Mouse (Mus musculus): ENCODE measurements around the gene Mtr. TPM values are rescaled to one million over a fixed set of nuclear protein-coding genes. Genes with fewer than 3 reads are reported as not detected.

Mtr gene
- polyA plus RNA-seq, 1 experiment from 2014 or later = 16.5 TPM

DNA sequence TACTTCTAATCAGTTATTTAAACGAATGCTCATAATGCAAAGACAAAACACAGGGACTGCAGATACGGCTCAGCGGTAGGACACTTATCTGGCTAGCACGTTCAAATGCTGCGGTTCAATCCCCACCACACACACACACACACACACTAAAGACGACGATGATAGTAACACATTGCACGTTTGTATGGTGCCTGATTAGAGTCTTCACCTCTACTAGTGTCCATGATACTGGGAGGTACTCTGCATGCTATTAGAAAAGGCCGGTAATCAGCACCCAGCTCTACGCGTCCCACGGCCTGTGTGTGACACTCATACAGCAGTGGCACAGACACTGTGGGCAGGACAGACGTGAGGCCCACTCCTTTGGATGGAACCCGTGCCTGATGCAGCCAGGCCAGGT lies 39.3 kb downstream of the Mtr start:
- DNase-seq (ENCODE audit: low spot score) = no peak
- 90% methylated on average over 14 of the region's 14 CpGs for WGBS
- Histone ChIP-seq H3K9me3 (no peaks in the 10 kb centered on the region), H3K27me3 (ENCODE audit: insufficient read depth, poor library complexity, severe bottlenecking) (no peaks in the 10 kb centered on the region), H3K36me3 (peaks cover 69% of the 10 kb centered on the region), H3K4me1 (peaks cover 4% of the 10 kb centered on the region; the same call in 1 of the 2 replicates), H3K27ac (no peak overlapping the region), H3K4me3 (no peak overlapping the region)

DNA sequence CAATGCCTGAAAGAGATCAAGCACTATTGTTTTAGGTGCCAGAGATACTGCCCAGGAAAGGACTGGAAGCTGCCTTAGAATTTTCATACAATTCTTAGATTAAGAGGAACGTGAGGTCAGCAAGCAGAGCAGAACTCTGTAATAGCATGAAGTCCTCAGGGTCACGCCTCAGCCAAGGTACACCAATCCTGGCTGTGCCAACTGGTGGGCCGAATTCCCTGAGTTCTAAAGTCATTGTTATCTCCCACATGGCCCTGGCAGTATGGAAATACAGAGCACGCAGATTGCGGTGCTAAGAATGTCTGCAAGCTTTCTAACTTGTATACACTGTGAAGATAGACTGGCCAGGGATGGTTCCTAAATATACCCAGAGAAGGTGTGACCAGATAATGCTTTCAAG lies 43.0 kb downstream of the Mtr start:
- Histone ChIP-seq H3K36me3 (peaks cover 58% of the 10 kb centered on the region), H3K27me3 (ENCODE audit: insufficient read depth, poor library complexity, severe bottlenecking) (no peaks in the 10 kb centered on the region), H3K4me3 (no peak overlapping the region), H3K27ac (no peak overlapping the region), H3K9me3 (no peaks in the 10 kb centered on the region), H3K4me1 (peaks cover 13% of the 10 kb centered on the region)
- DNase-seq (ENCODE audit: low spot score) = no peak
- WGBS = 59% methylated on average over 5 of the region's 5 CpGs

DNA sequence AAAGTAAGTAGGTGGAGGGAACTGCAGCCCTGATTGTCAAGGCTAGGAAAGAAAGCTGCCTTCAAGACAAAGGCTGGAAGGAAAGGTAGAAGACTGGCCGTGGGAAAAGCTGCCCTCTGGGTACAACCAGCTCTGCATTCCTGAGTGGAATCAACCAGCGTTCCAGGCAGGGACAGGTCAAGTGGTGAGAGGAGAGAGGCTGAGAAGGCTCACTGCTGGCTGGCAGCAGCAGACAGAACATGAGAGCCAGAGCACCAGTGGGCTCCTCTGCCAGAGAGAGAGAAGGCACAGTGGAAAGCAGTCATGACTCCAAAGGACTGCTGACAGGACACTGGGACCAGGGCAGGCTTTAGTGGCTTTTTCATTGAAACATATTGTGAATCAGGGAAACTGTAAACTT lies 46.9 kb downstream of the Mtr start:
- Histone ChIP-seq H3K27me3 (ENCODE audit: insufficient read depth, poor library complexity, severe bottlenecking) (no peaks in the 10 kb centered on the region), H3K4me3 (no peak overlapping the region), H3K27ac (peak overlapping the region; percentile 31; the same call in 1 of the 2 replicates), H3K4me1 (peaks cover 13% of the 10 kb centered on the region), H3K9me3 (no peaks in the 10 kb centered on the region), H3K36me3 (peaks cover 52% of the 10 kb centered on the region)
- DNase-seq (ENCODE audit: low spot score) = peak; percentile 79
- WGBS = 39% methylated on average over 2 of the region's 2 CpGs

DNA sequence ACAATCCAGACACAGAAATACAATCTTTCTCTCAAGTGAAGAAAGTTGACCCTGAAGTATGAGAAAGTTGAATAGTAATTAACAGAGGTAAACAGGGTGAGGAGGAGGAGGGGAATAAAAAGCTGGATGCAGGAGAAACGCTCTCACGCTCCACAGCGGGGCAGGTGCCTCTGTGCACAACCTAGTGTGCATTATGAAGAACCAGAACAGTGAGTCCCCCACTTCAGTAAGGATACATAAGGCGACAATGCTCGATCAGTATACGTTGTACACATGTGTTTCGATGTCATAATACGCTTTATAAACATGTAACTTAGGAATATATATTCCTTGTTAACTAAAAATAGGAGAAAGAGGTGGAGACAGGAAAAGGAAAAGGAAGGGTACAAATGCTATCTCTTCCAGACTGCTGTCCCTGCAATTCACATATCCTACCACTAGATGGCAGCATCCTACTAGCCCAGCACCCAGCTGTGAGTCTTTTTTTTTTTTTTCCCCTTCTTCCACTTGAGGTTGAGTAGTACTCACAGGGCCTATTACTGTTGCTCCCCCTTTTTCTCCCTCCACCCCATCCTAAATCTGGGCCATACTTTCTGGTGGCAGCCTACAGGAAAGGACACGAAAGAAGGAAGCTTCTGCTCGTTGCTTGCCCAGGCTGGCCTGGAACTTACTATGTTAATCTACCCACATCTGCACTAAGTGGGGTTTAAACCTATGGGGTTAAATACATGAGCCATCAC lies 47.7 kb downstream of the Mtr start:
- DNase-seq (ENCODE audit: low spot score) = peak; percentile 78
- Histone ChIP-seq H3K9me3 (no peaks in the 10 kb centered on the region), H3K27me3 (ENCODE audit: insufficient read depth, poor library complexity, severe bottlenecking) (no peaks in the 10 kb centered on the region), H3K27ac (no peak overlapping the region), H3K36me3 (peaks cover 56% of the 10 kb centered on the region), H3K4me1 (peaks cover 13% of the 10 kb centered on the region), H3K4me3 (no peak overlapping the region)
- 68% methylated on average over 10 of the region's 10 CpGs for WGBS

DNA sequence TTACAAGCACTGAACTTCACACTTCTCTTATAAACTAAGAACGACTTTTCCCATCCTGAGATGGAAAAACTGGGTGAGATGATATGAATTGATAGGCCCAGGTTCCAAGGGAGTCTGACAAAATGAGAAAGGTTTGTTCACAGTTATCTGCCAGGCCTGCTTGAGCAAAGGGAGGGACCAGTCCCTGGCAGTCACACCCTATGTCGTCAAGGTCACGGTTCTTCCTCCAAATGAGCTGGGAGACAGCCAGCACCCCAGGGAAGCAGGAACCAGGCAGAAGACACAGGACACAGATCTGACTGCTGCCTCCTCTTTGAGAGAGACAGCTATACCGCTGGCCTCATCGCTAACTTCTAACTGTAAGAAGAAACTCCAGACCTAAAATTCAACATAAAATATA lies 57.5 kb downstream of the Mtr start:
- H3K27ac ChIP-seq = peak overlapping the region; percentile 52; the same call in 1 of the 2 replicates
- DNase-seq (ENCODE audit: low spot score) = no peak
- H3K27me3 ChIP-seq (ENCODE audit: insufficient read depth, poor library complexity, severe bottlenecking) = no peaks in the 10 kb centered on the region
- H3K4me3 ChIP-seq = no peak overlapping the region
- no peaks in the 10 kb centered on the region; the same call in 1 of the 2 replicates for H3K4me1 ChIP-seq
- H3K9me3 ChIP-seq = no peaks in the 10 kb centered on the region
- 65% methylated on average over 5 of the region's 5 CpGs for WGBS
- peaks cover 57% of the 10 kb centered on the region for H3K36me3 ChIP-seq

DNA sequence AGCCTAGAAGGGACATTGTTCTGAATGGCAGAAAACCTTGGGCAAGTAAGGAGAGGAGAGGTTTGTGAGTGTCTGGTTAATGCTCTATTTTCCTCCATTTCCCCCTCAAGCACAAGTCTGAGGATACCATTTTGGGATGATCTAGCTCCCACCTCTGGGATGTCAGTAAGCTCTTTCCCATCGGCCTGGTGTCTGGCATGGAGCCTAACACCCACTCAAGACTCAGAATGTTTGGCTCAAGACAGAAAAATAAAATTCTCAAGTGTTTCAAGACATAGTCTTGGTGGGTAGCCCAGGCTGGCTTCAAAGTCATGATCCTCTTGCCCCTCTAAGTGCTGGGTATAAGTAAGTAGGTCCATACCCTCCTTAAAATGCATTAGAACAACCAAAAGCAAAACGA lies 59.4 kb downstream of the Mtr start:
- 93% methylated on average over 2 of the region's 2 CpGs for WGBS
- no peak for DNase-seq (ENCODE audit: low spot score)
- no peak overlapping the region for H3K4me3 ChIP-seq
- H3K36me3 ChIP-seq = peaks cover 58% of the 10 kb centered on the region
- no peaks in the 10 kb centered on the region for H3K27me3 ChIP-seq (ENCODE audit: insufficient read depth, poor library complexity, severe bottlenecking)
- H3K9me3 ChIP-seq = no peaks in the 10 kb centered on the region
- H3K27ac ChIP-seq = no peak overlapping the region
- H3K4me1 ChIP-seq = no peaks in the 10 kb centered on the region; the same call in 1 of the 2 replicates

DNA sequence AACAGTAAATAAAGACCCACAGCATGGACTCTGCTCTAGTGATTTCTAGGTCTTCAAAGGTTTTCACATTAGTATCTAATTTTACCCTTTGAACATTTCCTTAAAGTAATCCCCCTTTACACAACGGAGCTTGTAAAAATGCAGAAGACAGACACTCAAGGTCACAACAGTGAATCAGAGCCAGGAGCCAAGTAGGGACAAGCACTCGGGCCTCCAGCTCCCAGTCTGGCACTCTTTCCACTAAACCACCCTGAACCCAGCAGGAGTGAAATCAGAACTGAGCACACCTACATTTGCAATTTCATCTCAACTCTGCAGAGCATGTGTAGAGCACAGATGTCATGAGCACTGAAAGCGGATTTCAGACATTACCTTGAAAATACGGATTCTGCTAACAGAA lies 61.1 kb downstream of the Mtr start:
- H3K36me3 ChIP-seq = peaks cover 74% of the 10 kb centered on the region

DNA sequence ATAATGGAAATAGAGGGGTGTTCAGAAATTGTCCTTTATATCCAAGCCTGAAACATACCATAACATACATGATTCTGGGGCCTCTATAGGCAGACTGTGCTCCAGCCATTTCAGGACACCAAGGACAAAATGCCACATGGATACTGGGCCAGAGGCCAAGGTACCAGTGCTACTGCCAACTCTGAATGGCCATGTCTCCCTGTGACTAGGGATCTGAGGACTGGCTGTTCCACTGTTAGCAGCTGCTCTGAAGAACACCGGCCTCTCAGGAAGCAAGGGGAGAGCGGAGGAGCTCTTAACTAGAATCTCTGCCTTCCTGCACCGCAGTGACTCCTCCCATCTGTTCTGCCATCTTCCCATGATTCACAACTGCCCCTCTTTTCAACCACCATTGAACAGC lies 61.9 kb downstream of the Mtr start:
- Histone ChIP-seq H3K4me1 (no peaks in the 10 kb centered on the region; the same call in 1 of the 2 replicates), H3K27ac (no peak overlapping the region), H3K36me3 (peaks cover 79% of the 10 kb centered on the region), H3K9me3 (no peaks in the 10 kb centered on the region), H3K27me3 (ENCODE audit: insufficient read depth, poor library complexity, severe bottlenecking) (no peaks in the 10 kb centered on the region), H3K4me3 (no peak overlapping the region)
- no peak for DNase-seq (ENCODE audit: low spot score)
- 92% methylated on average over 3 of the region's 3 CpGs for WGBS

More for the DNA sequence above, 61.1 kb downstream of the Mtr start:
- WGBS = 86% methylated on average over 4 of the region's 4 CpGs
- no peak for DNase-seq (ENCODE audit: low spot score)
- Histone ChIP-seq H3K4me1 (no peaks in the 10 kb centered on the region; the same call in 1 of the 2 replicates), H3K27me3 (ENCODE audit: insufficient read depth, poor library complexity, severe bottlenecking) (no peaks in the 10 kb centered on the region), H3K9me3 (no peaks in the 10 kb centered on the region), H3K4me3 (no peak overlapping the region), H3K27ac (no peak overlapping the region)

DNA sequence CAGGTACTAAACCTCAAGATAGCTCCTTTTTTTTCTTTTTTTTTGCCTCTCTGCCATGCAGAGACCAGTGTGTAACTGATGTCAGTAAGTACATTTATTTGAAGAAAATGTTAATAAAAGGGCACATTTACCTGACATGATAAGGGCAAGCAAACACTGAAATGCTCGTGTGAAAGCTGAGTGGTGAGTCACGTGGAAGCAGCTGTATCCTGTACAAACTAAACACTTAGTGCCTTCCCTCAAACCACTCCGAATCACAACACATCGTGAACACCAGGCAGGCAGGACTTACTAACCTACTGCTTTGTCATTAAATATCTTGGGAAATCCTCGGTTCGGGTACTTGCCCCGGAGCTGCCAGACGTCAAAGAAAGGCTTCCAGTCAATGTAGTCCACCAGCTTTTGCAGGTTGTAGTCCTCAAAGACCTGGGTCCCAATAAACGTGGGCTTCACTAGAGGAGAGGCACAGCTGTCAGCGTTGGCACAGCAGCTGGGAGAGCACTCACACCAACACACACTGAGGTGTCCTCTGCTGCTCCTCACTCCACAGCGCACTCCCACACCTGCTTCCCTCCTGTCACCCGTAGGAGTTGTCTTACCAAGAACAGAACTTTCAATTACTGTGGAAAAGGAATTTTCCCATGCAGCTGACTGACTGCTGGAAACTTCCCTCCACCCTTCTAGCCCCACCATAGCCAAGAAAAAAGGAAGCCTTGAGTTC lies 62.8 kb downstream of the Mtr start:
- H3K4me1 ChIP-seq = no peaks in the 10 kb centered on the region; the same call in 1 of the 2 replicates
- no peak overlapping the region for H3K27ac ChIP-seq
- no peak for DNase-seq (ENCODE audit: low spot score)
- WGBS = 88% methylated on average over 12 of the region's 12 CpGs
- H3K9me3 ChIP-seq = no peaks in the 10 kb centered on the region
- H3K4me3 ChIP-seq = no peak overlapping the region
- no peaks in the 10 kb centered on the region for H3K27me3 ChIP-seq (ENCODE audit: insufficient read depth, poor library complexity, severe bottlenecking)
- H3K36me3 ChIP-seq = peaks cover 81% of the 10 kb centered on the region

DNA sequence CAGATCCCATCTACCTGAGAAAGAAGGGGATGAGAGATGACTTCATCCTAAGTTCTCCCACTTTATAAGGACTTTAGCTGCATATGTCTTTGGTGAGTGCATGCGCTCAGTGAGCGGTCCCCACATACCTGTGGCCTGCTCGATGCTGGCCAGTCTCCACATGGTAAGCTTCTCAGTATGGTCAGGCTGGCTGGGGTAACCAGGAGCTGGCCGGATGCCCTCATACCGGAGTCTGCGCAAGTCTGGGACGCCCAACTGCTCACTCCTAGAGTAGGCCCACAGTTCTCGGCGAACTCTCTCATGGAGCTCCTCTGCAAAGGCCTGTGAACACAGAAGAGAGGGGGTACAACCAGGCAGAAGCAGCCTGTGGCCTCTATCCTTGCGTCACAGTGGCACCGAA lies 68.7 kb downstream of the Mtr start:
- WGBS = 93% methylated on average over 11 of the region's 11 CpGs
- Histone ChIP-seq H3K36me3 (peaks cover 74% of the 10 kb centered on the region), H3K27me3 (ENCODE audit: insufficient read depth, poor library complexity, severe bottlenecking) (no peaks in the 10 kb centered on the region), H3K4me1 (no peaks in the 10 kb centered on the region), H3K4me3 (no peak overlapping the region), H3K9me3 (no peaks in the 10 kb centered on the region), H3K27ac (no peak overlapping the region)
- no peak for DNase-seq (ENCODE audit: low spot score)

DNA sequence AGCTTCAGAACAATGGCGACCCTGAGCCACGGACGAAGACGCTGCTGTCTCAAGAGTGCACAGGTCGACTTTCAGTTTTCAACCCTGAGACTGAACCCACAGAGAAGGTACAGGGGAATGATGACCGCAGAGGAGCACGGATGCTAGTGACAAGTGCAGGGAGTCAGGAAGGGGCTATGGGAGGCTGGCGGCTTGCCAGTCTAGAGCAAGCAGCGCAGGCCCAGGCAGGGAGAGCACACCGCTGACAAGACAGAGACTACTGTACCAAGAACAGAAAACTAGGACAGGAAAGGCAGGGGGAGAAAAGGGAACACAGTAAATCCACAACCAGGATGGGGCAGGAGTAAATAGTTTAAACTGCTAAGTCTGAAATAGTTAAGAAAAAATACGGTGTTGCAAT lies 69.1 kb downstream of the Mtr start:
- Histone ChIP-seq H3K27me3 (ENCODE audit: insufficient read depth, poor library complexity, severe bottlenecking) (no peaks in the 10 kb centered on the region), H3K36me3 (peaks cover 71% of the 10 kb centered on the region), H3K27ac (no peak overlapping the region), H3K4me1 (no peaks in the 10 kb centered on the region), H3K4me3 (no peak overlapping the region), H3K9me3 (no peaks in the 10 kb centered on the region)
- DNase-seq (ENCODE audit: low spot score) = no peak
- WGBS = 82% methylated on average over 11 of the region's 11 CpGs

DNA sequence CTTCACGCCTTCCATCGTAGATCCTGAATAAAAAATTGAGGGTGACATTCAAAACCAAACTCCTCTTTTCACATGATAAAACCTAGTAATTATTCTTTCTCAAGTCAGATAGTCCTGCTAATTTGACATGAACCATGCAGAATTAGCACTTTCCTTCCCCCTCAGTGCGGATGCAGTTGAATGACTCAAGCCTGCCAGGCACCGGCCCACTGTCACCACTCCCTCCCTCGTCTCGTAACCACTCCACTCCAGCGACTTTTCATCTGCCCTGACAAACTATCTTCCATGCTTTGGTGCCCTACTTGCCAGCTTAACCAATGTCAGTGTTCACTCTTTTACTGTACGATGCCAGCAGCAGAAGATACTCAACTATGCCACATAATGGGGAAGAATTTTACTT lies 78.4 kb downstream of the Mtr start:
- DNase-seq (ENCODE audit: low spot score) = no peak
- Histone ChIP-seq H3K4me1 (peaks cover 25% of the 10 kb centered on the region), H3K9me3 (no peaks in the 10 kb centered on the region), H3K27ac (no peak overlapping the region), H3K4me3 (no peak overlapping the region), H3K36me3 (peaks cover 7% of the 10 kb centered on the region; the same call in 1 of the 2 replicates), H3K27me3 (ENCODE audit: insufficient read depth, poor library complexity, severe bottlenecking) (no peaks in the 10 kb centered on the region)
- WGBS = 49% methylated on average over 8 of the region's 8 CpGs

DNA sequence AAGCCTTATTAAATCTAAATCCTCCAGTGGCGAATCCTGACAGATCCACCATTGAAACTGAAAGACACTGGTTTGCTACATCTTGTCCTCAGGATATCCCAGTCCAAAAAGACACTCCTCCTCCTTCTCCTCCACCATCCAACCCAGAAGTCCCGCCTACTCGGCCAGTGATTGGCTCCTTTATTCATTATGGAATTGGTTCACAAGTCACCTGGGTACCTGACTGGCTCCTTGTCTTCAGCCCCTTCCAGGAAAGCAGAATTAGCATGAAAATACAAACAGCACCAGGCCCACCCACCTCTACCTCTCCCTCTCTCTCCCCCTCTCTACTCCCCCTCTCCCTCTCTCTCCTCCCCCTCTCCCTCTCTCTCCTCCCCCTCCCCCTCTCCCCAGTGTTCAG lies 81.2 kb downstream of the Mtr start:
- H3K36me3 ChIP-seq = peaks cover 4% of the 10 kb centered on the region; the same call in 1 of the 2 replicates
- H3K27ac ChIP-seq = no peak overlapping the region
- DNase-seq (ENCODE audit: low spot score) = no peak
- 25% methylated on average over 3 of the region's 3 CpGs for WGBS
- H3K9me3 ChIP-seq = no peaks in the 10 kb centered on the region
- no peaks in the 10 kb centered on the region for H3K27me3 ChIP-seq (ENCODE audit: insufficient read depth, poor library complexity, severe bottlenecking)
- H3K4me3 ChIP-seq = peak overlapping the region; percentile 29; the same call in 1 of the 2 replicates
- H3K4me1 ChIP-seq = peaks cover 25% of the 10 kb centered on the region
